Mouse (Mus musculus) liver, embryonic 14.5 days (tissue): ENCODE data around the gene Cdip1.

Experiments
- CTCF ChIP-seq: IDR thresholded peaks from 2 replicates; pipeline ENCODE4 v1.5.1; 2016; ENCODE audit warnings: antibody characterized with exemption, low read depth, control low read depth
- EP300 ChIP-seq: IDR thresholded peaks from 2 replicates; pipeline ENCODE4 v1.6.1; 2016; ENCODE audit warnings: antibody characterized with exemption, low read depth

- TF ChIP-seq CTCF = no peak
- no peak for TF ChIP-seq EP300
Measured at GRCm38 (mm10) chr16:4730776-4731358, 59.2 kb downstream of the Cdip1 start.
